Mouse (Mus musculus): ENCODE data around the gene Rab44.

The Rab44 gene

GRCm38 (mm10) chr17:29135066-29135465 lies 21.1 kb downstream of the Rab44 start:
- no peak for DNase-seq (ENCODE audit: extremely low spot score)

- DNase-seq (ENCODE audit: extremely low spot score), result no peak
These were observed 22.3 kb downstream of the Rab44 start for GRCm38 (mm10) chr17:29136236-29136635.

DNA sequence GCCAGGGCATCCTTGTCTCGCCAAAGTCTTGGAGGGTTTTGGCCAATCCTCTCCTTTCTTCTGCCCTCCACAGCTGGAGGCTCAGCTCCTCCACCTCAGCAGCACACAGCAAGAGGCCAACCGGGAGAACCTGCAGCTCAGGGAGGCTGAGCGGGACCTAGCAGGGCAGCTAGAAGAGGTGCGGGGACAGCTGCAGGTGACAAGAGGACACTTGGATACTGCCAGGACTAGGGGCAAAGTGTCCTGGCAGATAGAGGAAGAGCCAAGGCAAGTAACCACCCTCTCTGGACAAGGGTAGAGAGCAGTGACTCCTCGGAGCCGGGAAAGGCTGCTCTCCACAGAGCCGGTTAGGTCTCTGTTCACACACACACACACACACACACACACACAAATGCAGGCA lies 24.0 kb downstream of the Rab44 start:
- DNase-seq (ENCODE audit: extremely low spot score), result no peak

DNA sequence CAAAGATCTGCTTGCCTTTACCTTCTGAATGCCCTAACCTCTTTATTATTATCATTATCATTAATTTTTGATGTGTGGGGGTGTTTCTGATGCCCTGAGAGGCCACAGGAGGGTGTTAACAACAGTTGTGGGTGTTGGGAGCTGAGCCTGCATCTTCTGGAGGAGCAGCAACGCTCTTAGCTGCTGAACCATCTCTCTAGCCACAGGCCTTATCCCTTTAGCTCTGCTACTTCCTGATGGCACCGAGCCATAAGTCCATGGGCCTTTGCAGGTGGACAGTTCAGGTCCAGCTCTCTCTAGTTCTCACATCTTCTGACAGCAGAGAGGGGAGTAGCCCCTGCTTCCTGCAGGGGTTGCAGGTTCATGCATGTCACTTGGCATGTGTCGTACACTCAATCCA lies 27.6 kb downstream of the Rab44 start:
- DNase-seq (ENCODE audit: extremely low spot score), result no peak

DNA sequence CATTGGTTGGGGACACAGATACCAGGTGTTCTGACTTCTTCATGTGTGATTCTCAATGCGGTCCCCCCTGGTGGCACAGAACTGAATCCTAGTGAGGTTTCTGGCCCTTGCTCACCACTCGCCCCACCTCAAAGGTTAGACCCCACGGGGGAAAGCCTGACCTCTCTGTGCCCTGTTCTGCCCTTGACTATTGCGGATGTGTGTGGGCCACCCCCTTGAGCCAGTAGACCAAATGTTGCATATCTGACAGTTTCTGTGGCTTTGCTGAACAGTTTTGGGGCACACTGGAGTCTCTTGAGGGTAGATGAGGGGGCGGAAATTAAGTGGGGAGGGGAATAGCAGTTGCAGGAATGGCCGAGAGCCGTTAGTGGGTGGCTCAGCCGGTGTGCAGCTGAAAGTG lies 29.3 kb downstream of the Rab44 start:
- DNase-seq (ENCODE audit: extremely low spot score), result no peak

- no peak for DNase-seq (ENCODE audit: extremely low spot score)
These were observed 31.2 kb downstream of the Rab44 start for GRCm38 (mm10) chr17:29145101-29145500.

GRCm38 (mm10) chr17:29147273-29147672 lies 33.3 kb downstream of the Rab44 start:
- DNase-seq (ENCODE audit: extremely low spot score), result no peak

- no peak for DNase-seq (ENCODE audit: extremely low spot score)
These were observed 33.8 kb downstream of the Rab44 start for GRCm38 (mm10) chr17:29147773-29148172.

DNA sequence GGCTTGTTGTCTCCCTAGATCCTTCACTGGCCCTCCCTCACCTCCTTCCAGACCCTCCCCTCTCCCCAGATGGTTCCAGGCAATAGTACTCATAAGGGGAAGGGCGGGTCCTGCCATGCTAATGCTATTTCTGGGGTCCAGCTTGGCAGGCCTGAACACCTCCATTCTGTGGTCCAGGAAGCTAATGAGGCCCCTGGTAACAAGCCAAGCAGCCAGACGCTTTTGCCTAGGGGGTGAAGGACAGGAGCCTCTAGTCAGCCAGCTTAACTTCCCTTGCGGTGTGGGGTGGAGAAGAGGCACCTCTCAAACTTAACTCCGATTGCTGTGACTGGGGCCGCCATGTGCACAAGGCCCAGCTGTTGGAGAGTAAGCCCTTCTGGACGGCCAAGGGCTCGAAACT lies 35.8 kb downstream of the Rab44 start:
- DNase-seq (ENCODE audit: extremely low spot score), result no peak

GRCm38 (mm10) chr17:29152547-29152946 lies 38.6 kb downstream of the Rab44 start:
- no peak for DNase-seq (ENCODE audit: extremely low spot score)

GRCm38 (mm10) chr17:29154247-29154646 lies 40.3 kb downstream of the Rab44 start:
- no peak for DNase-seq (ENCODE audit: extremely low spot score)

DNA sequence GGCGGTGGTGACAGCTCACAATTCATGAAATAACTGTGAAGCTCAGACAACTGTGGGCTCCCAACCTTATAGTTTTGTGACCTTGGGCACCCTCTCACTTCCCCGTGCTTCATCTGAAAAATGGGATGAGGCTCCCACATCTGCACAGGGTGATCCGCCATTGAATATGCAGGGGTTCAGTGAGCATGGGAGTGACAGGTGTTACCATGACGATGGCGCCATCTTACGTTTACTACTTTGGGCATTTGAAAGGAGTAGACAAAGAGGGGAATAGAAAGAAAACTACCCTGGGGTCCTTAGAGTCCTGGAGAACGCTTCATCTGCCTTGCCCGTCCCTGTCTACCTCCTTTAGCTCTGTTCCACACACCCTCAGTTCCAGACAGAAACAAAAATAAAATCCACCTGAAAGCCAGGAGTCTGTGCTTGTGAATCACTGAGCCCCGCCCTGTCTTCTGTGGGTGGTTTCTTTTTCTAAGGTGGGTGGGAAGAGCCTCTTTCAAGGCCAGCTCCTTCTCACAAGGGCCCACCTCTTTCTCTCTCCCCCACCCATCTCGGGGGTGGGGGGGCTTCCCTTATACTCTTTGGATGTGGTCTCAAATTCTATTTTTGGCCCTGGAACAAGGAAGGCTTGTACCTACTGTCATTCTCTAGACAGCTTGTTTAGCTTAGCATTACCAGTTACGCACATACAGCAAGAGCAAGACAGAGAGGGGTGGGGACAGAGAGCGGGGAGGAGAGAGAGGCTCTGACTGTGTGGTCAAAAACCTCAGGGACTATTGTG lies 41.6 kb downstream of the Rab44 start:
- no peak for DNase-seq (ENCODE audit: extremely low spot score)

DNA sequence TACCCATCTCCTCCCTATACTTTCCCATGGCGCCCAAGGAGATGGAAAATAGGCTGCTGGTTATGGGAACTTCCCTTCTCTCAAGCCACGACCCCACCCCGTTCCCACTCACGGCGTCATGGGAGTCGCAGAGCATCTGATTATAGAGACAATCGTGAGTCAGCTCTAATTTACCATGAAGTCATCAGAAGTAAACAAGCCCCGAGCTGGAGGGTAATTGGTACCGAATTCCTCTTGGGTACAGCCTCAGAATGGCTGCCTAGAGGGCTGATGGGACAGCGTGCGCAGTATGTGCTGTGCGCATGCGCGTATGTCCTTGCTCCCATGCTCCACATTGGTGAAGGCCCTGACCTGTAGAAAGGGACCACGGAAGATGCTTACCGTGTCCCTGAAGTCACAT lies 42.5 kb downstream of the Rab44 start:
- no peak for DNase-seq (ENCODE audit: extremely low spot score)

DNA sequence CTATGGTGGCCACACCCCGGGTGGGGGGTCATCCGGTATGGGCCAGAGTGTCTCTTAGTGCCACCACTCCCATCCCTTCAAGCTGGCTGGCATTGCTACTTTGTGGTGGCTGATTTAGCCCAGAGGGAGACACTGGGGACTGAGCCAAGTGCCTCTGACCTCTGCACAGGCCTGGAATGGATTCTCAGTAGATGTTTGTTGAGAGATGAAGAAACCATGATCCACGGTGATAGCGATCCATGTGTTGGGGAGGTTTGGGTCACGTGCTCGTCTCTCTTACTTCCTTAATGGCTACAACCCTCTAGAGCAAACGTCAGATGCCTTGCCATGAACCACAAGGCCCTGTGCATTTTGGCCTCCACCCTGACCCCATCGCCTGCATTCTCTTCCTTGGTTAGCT lies 42.9 kb downstream of the Rab44 start:
- no peak for DNase-seq (ENCODE audit: extremely low spot score)

DNA sequence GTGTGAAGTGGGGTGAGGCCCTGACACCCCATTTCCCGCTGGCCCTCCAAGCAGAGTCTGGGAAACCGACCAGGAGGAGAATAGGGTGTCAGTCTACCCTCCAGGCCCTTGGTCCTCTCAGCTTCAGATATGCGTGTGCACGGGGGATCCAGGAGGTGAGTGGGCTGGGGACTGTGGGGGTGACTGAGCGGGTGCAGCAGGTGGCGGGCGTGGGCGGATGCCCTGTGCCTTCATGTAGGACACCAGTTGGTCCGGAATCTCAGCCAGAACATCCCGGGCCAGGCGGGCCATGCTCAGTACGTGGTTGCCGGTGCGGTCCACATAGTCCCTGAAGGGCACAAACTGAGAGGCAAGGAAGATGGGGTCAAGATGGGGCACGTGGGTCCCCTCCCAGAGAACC lies 45.0 kb downstream of the Rab44 start:
- DNase-seq (ENCODE audit: extremely low spot score), result no peak

GRCm38 (mm10) chr17:29159320-29159719 lies 45.4 kb downstream of the Rab44 start:
- no peak for DNase-seq (ENCODE audit: extremely low spot score)

- DNase-seq (ENCODE audit: extremely low spot score), result no peak
These were observed 46.0 kb downstream of the Rab44 start for GRCm38 (mm10) chr17:29159743-29160455.

- DNase-seq (ENCODE audit: extremely low spot score), result no peak
These were observed 48.4 kb downstream of the Rab44 start for GRCm38 (mm10) chr17:29162334-29162733.

DNA sequence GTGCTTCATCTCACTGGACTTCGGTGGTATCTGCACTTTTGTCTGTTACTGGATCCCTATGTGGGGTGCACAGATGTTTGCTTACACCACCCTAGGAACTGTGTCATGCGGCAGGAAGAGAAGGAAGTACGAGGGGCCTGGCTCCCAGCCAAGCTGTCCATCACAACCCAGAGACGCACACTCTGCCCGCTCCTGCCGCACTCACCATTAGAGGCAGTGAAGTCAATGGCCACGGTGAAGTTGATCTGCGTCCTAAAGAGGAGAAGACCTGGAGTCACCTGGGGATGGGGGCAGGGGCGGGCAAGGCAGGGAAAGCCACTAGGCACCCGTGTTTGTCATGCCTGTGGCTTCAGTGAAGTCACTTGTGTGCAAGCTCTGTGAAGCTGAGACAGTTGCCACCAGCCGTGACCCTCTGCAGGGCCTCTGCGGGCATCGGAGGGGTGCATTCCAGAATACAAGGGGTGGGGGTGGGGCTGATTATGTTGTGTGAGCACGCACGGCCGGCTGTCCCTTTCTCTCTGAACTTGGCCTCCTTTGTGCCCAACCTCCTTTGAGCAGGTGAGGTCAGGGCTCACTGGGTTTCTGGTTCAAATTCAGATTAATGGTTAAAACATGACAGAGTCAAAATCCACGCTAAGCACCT lies 50.6 kb downstream of the Rab44 start:
- DNase-seq (ENCODE audit: extremely low spot score), result no peak

DNA sequence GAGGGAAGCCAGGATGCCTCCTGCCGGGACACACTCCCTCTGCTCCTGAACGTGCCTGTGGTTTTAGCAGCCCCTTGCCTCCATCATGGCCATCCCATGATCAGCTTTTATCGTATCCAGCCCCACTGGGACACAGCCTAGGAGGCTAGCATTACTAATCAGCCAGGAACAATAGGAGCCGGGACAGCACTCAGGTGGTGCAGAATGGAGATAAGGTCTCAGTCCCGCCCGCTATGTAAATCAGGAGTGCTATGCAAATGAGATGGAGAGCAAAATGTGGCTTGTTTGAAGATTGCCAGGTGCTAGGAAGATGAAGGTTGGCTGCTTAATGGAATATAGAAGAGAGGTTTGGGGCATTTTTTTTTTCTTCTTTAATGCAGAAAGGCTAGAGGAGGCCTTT lies 51.5 kb downstream of the Rab44 start:
- DNase-seq (ENCODE audit: extremely low spot score), result no peak

DNA sequence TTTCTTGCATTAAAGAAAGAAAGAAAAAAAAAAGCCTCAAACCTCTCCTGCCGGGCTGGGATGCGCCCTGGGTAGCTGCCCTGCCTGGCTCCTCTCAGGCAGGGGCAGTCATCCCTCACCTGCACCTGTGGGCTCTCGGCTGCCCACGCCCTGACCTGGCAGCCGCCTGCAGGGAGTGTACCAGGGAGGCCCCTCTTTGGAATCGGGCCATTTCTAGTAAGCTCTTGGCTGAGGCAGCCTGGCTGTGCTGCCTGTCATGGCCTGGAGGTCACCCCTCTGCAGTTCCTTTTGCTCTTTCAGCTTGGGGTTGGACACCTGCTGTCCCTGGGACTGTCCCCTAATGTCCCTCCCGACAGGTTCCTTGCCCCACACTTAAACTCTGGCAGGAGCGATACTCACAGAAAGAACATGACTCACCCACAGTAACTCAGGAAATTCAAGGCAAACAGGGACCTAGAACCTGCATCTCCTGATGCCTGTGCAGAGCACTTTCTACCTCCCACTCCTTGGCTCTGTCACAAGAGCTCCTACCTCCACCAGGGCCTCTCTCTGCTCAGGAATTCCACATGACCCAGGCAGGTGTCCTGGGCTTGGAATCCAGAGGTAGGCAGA lies 52.1 kb downstream of the Rab44 start:
- DNase-seq (ENCODE audit: extremely low spot score), result no peak

- DNase-seq (ENCODE audit: extremely low spot score), result no peak
These were observed 53.4 kb downstream of the Rab44 start for GRCm38 (mm10) chr17:29167371-29167770.

DNA sequence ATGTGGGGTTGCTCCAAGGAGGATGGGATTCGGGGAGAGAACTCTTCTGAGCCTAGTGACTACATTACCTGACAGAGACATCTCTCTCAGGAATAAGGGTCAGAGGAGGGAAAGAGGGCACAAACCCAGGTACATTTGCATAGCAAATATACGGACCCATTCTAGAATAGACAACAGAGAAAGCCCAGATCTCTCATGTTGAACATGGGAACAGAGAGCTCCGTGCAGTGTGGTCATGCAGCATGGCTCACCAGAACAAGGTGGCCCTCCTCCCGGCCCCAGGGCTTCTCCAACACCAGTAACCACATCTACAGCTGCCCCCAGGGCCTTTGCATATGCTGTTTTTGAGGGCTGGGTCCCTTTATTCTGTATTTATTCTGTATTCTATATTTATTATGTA lies 54.5 kb downstream of the Rab44 start:
- no peak for DNase-seq (ENCODE audit: extremely low spot score)
